ENCODE assay signal across 9 mouse cellular contexts in genomic region chr17:25942597-25943151, GRCm38 (mm10). TPM values are rescaled to one million over a fixed set of nuclear protein-coding genes. Genes with fewer than 3 reads are reported as not detected.
DNase-seq lines count a peak whose midpoint lies in the region; ATAC-seq lines count a peak whose summit lies in the region.
"Had no signal": no experiment of that assay in that cellular context is flagged by ENCODE, and none has a peak within 500 bp of the region (broad histone marks: within the 10 kb centered on the region; RNA-seq: fewer than 3 reads in every experiment).

No protein-coding gene starts in this region.

- intact Hi-C loops in gastrocnemius, postnatal 36 days (cut with DNase I), result no loop called here

- no peaks in the 10 kb centered on the region for H3K9me3 ChIP-seq in forebrain, embryonic 14.5 days (replicated peaks; ENCODE audit: control insufficient read depth, low read length)
- H3K9me3 ChIP-seq in forebrain, embryonic 12.5 days, result no peaks in the 10 kb centered on the region
- no peaks in the 10 kb centered on the region for H3K9me3 ChIP-seq in liver, embryonic 16.5 days (replicated peaks; ENCODE audit: control insufficient read depth, low read length)

- H3K4me3 ChIP-seq in forebrain, embryonic 14.5 days (ENCODE audit: low read depth, low read length), result no peak overlapping the region
- H3K4me3 ChIP-seq in forebrain, embryonic 12.5 days (replicated peaks), result no peak overlapping the region
- H3K4me3 ChIP-seq in liver, embryonic 16.5 days (ENCODE audit: low read depth, low read length), result peak overlapping the region; percentile 96

- DNase-seq in forebrain, embryonic 14.5 days (ENCODE audit: low spot score), result no peak
- DNase-seq in spleen, adult 12 weeks (ENCODE audit: low spot score), result peak; percentile 80
- DNase-seq in spleen, adult 18-20 months, result no peak
- DNase-seq in gastrocnemius, postnatal 36 days, result no peak
- DNase-seq in urinary bladder, postnatal 36 days (ENCODE audit: low spot score in 2 of 2), result no peak

- 0 out of 2 replicates have a peak, but pooled peaks have one; percentile 18 for ATAC-seq in forebrain, embryonic 14.5 days
- ATAC-seq in forebrain, embryonic 12.5 days (ENCODE audit: low FRiP score), result no peak
- ATAC-seq in liver, embryonic 16.5 days (ENCODE audit: low read depth), result peak; percentile 92
- ATAC-seq in activated CD4-positive, CD25-positive, alpha-beta regulatory T cell, adult 4 months, result no peak

- H3K4me2 ChIP-seq in forebrain, embryonic 14.5 days (ENCODE audit: low read length), result no peak overlapping the region
- no peak overlapping the region for H3K4me2 ChIP-seq in forebrain, embryonic 12.5 days
- peak overlapping the region; percentile 76 for H3K4me2 ChIP-seq in liver, embryonic 16.5 days (ENCODE audit: low read depth, low read length)

- 0 out of 2 replicates have a peak, but pooled peaks cover 5% of the 10 kb centered on the region for H3K4me1 ChIP-seq in forebrain, embryonic 14.5 days (ENCODE audit: control insufficient read depth, insufficient read depth, low read length)
- H3K4me1 ChIP-seq in forebrain, embryonic 12.5 days, result peaks cover 14% of the 10 kb centered on the region
- peaks cover 65% of the 10 kb centered on the region for H3K4me1 ChIP-seq in liver, embryonic 16.5 days (ENCODE audit: control insufficient read depth, low read depth, low read length)

- no peak overlapping the region for H3K27ac ChIP-seq in forebrain, embryonic 14.5 days (ENCODE audit: low read depth, low read length)
- H3K27ac ChIP-seq in forebrain, embryonic 12.5 days, result no peak overlapping the region
- H3K27ac ChIP-seq in liver, embryonic 16.5 days (ENCODE audit: low read length), result peak overlapping the region; percentile 99

- H3K36me3 ChIP-seq in forebrain, embryonic 14.5 days (ENCODE audit: control insufficient read depth, insufficient read depth, low read length), result no peaks in the 10 kb centered on the region
- H3K36me3 ChIP-seq in forebrain, embryonic 12.5 days (replicated peaks), result peaks cover under 1% of the 10 kb centered on the region; the same call in 1 of the 2 replicates
- peaks cover 26% of the 10 kb centered on the region for H3K36me3 ChIP-seq in liver, embryonic 16.5 days (ENCODE audit: control insufficient read depth, insufficient read depth)

- no peaks in the 10 kb centered on the region for H3K27me3 ChIP-seq in forebrain, embryonic 14.5 days (replicated peaks; ENCODE audit: control insufficient read depth, insufficient read depth, low read length)
- peaks cover 16% of the 10 kb centered on the region; the same call in 1 of the 2 replicates for H3K27me3 ChIP-seq in forebrain, embryonic 12.5 days
- H3K27me3 ChIP-seq in liver, embryonic 16.5 days (ENCODE audit: control insufficient read depth, insufficient read depth, low read depth, low read length), result no peaks in the 10 kb centered on the region

- H3K9ac ChIP-seq in forebrain, embryonic 14.5 days (ENCODE audit: low read length), result no peak overlapping the region
- no peak overlapping the region for H3K9ac ChIP-seq in forebrain, embryonic 12.5 days
- peak overlapping the region; percentile 99 for H3K9ac ChIP-seq in liver, embryonic 16.5 days (ENCODE audit: low read depth, low read length)

- 91% methylated on average over 2 of the region's 2 CpGs for WGBS in forebrain, embryonic 14.5 days
- WGBS in forebrain, embryonic 12.5 days, result 85% methylated on average over 2 of the region's 2 CpGs
- WGBS in liver, embryonic 16.5 days (ENCODE audit: insufficient replicate concordance), result 20% methylated on average over 2 of the region's 2 CpGs

RNA-seq across cellular contexts. Expression of gene Pigq, which starts 2.1 kb away (rescaled TPM):
- 49.5 and 52.6 TPM in 2 replicates for polyA plus RNA-seq in forebrain, embryonic 14.5 days (2014; fragmentation: Nextera tagmentation; extraction: Ambion mirVana)
- polyA plus RNA-seq in forebrain, embryonic 12.5 days (2016; fragmentation: Nextera tagmentation; extraction: Ambion mirVana), result 51.4 and 53.0 TPM in 2 replicates
- 147 and 154 TPM in 2 replicates for polyA plus RNA-seq in liver, embryonic 16.5 days (2015; fragmentation: Nextera tagmentation; extraction: Ambion mirVana)
- 10 to 100 TPM; 19.0 to 26.6 TPM for polyA plus RNA-seq in activated CD4-positive, CD25-positive, alpha-beta regulatory T cell, adult 4 months (2017; shearing (Covaris generic))
- total RNA-seq in gastrocnemius, postnatal 36 days (2021), result 10 to 100 TPM; 24.1 to 27.4 TPM

RNA-seq across cellular contexts. Expression of gene Nhlrc4, which starts 2.1 kb away (rescaled TPM):
- polyA plus RNA-seq in forebrain, embryonic 14.5 days (2014; fragmentation: Nextera tagmentation; extraction: Ambion mirVana), result not detected in 2 replicates
- 0.09 and 0.72 TPM in 2 replicates for polyA plus RNA-seq in forebrain, embryonic 12.5 days (2016; fragmentation: Nextera tagmentation; extraction: Ambion mirVana)
- polyA plus RNA-seq in liver, embryonic 16.5 days (2015; fragmentation: Nextera tagmentation; extraction: Ambion mirVana), result 6.8 and 7.8 TPM in 2 replicates
- not detected for polyA plus RNA-seq in activated CD4-positive, CD25-positive, alpha-beta regulatory T cell, adult 4 months (2017; shearing (Covaris generic))
- total RNA-seq in gastrocnemius, postnatal 36 days (2021), result not detected
- total RNA-seq: gastrocnemius, postnatal 4 days had no signal

RNA-seq across cellular contexts. Expression of gene A930017K11Rik, which starts 9.7 kb away (rescaled TPM):
- 0.18 TPM in 1 of 2 replicates, not detected in the other for polyA plus RNA-seq in forebrain, embryonic 14.5 days (2014; fragmentation: Nextera tagmentation; extraction: Ambion mirVana)
- polyA plus RNA-seq in forebrain, embryonic 12.5 days (2016; fragmentation: Nextera tagmentation; extraction: Ambion mirVana), result 0.08 and 0.13 TPM in 2 replicates
- polyA plus RNA-seq in liver, embryonic 16.5 days (2015; fragmentation: Nextera tagmentation; extraction: Ambion mirVana), result 0.13 and 0.16 TPM in 2 replicates
- not detected for polyA plus RNA-seq in activated CD4-positive, CD25-positive, alpha-beta regulatory T cell, adult 4 months (2017; shearing (Covaris generic))
- total RNA-seq in gastrocnemius, postnatal 36 days (2021), result not detected
- total RNA-seq: gastrocnemius, postnatal 4 days had no signal

RNA-seq across cellular contexts. Expression of gene Rab40c, which starts 23.1 kb away (rescaled TPM):
- 31.6 and 33.3 TPM in 2 replicates for polyA plus RNA-seq in forebrain, embryonic 14.5 days (2014; fragmentation: Nextera tagmentation; extraction: Ambion mirVana)
- 35.1 and 36.5 TPM in 2 replicates for polyA plus RNA-seq in forebrain, embryonic 12.5 days (2016; fragmentation: Nextera tagmentation; extraction: Ambion mirVana)
- 6.2 and 7.0 TPM in 2 replicates for polyA plus RNA-seq in liver, embryonic 16.5 days (2015; fragmentation: Nextera tagmentation; extraction: Ambion mirVana)
- polyA plus RNA-seq in activated CD4-positive, CD25-positive, alpha-beta regulatory T cell, adult 4 months (2017; shearing (Covaris generic)), result 1 to 10 TPM; 5.1 to 5.6 TPM
- total RNA-seq in gastrocnemius, postnatal 36 days (2021), result 10 to 100 TPM in 1 of 2 experiments, 1 to 10 TPM in 1; 8.5 to 10.8 TPM

RNA-seq across cellular contexts. Expression of gene Capn15, which starts 42.9 kb away (rescaled TPM):
- polyA plus RNA-seq in forebrain, embryonic 14.5 days (2014; fragmentation: Nextera tagmentation; extraction: Ambion mirVana), result 17.0 and 20.3 TPM in 2 replicates
- polyA plus RNA-seq in forebrain, embryonic 12.5 days (2016; fragmentation: Nextera tagmentation; extraction: Ambion mirVana), result 30.6 and 31.7 TPM in 2 replicates
- 8.0 and 9.9 TPM in 2 replicates for polyA plus RNA-seq in liver, embryonic 16.5 days (2015; fragmentation: Nextera tagmentation; extraction: Ambion mirVana)
- 1 to 10 TPM; 5.2 to 7.1 TPM for polyA plus RNA-seq in activated CD4-positive, CD25-positive, alpha-beta regulatory T cell, adult 4 months (2017; shearing (Covaris generic))
- total RNA-seq in gastrocnemius, postnatal 36 days (2021), result 1 to 10 TPM; 5.4 to 6.5 TPM

Comparison
In these comparisons a context has a peak if more than half of its experiments do, and no peak if none do; other contexts are left out.
1. ATAC-seq: peak in forebrain, embryonic 14.5 days (single experiment) and liver, embryonic 16.5 days (single experiment); none in forebrain, embryonic 12.5 days (single experiment) and activated CD4-positive, CD25-positive, alpha-beta regulatory T cell, adult 4 months (single experiment).